Mouse (Mus musculus) forelimb bud, embryonic 11.5 days (tissue): ENCODE measurements around the gene Asna1.

Source experiments
- DNase-seq: peaks from one replicate; pipeline ENCODE4 v3.0.0-alpha.2; 2012; ENCODE audit warnings: low read depth, low spot score

The Asna1 gene

GRCm38 (mm10) chr8:84974543-84975142, 50.4 kb downstream of the Asna1 start:
- no peak for DNase-seq

DNA sequence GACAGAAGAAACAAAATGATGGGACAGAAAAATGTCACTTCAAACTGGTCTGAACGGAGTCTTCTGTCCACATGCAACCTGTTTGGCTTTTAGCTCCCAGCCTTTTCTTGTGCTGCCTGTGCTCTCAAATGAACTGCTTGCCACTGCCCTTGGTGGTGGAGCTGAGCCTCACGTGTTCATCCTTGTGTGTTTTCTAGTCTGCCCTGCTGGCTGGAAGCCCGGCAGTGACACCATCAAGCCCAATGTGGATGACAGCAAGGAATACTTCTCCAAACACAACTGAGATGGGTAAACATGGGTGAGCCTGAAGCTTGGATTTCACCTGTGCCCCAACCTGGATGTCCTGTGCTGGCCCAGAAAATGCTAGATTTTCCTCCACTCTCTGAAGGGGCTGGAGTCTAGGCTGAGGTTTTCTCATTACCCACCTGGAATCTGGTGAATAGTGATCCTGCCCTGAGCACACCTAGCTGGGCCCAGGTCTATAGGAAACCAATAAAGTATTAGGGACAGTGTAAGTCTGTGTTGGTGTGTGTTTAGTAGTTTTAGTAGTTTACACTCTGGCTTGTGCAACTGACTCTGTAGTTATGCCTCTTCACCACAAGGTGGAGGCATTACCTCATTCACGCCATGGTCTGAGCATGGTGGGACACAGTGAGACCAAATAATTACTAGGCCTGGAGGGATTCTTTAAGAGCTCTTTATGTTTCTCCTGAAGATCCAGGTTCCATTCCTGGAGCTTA, 51.1 kb downstream of the Asna1 start:
- no peak for DNase-seq

- DNase-seq = no peak
Observed at GRCm38 (mm10) chr8:84973079-84973478, 52.0 kb downstream of the Asna1 start.

DNA sequence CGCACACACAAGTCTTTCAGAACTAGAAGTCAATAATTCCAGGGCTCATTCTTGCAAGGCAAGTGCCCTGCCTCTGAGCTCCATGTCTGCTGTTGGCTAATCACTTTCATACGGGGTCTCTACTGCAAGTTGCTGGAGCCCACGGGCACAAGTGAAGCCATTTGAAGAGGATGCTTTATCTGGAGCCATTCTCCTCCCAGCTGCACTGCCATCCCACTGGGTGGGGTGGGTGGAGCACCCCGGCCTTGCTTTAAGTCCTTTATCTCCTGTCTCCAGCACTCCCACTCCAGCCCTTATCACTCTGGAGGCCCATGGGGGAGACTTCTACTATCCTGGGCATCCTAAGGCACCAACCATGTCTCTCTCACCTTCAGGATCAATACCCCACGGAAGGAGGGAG, 54.2 kb downstream of the Asna1 start:
- DNase-seq = no peak

DNA sequence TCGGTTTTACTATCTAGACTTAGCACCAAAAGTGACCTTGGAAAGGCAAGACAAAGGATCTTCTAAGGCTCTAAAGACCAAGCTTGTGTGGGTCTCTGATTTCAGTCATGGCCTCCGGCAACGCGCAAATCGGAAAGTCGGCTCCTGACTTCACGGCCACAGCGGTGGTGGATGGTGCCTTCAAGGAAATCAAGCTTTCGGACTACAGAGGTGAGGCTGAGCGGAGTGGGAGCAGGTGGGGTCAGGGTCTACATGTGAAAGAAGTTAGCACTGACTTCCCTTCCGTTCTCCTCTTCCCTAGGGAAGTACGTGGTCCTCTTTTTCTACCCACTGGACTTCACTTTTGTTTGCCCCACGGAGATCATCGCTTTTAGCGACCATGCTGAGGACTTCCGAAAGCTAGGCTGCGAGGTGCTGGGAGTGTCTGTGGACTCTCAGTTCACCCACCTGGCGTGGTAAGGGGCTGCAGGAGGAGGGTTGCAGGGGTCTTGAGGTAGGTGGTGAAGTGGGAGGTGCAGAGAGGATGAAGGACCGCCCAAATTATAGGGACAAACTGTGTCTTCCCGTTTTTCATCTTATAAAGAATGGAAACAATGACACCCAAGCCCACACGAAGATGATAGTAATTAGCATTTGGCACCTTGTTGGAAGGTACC, 54.8 kb downstream of the Asna1 start:
- DNase-seq = no peak

DNA sequence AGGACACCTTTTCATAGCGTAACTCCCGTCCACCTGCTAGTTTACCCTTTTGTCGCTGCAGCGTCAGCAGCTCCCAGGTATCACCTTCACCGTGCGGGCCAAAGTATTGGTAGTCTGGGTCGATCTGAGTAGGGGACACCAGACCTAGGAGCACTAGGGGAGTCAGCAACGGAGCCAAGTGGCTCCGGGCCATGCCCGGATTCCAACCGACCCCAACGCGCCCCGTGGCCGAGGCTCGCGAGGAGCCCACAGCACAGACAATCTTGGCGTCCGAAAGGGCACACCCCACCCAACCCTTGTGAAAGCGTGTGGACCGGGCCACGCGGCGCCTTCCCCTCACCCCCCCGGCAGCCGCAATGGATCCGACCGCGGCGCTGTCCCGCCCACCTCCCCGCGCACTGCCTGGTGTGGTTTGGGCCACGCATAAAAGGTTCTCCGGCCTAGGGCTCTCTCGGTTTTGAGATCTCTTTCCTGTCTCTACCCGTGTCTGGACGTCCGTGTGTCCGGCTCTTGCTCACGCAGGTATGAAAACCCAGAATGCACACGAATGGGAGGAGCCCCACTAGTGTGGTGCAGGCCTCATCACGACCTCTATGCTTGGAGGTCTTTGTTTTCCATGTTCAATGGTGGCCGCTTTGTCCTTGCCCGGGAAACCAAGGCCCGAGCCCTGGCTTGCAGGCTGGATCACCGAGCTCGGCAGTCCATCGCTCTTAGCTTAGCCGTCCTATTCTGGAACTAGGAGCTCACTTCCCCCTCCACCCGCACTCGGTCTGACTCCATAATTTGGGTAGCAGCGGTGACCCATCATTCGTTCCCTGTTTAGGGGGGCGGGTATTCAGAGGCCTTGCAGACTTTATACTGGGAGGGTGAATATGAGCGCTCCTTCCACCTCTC, 55.6 kb downstream of the Asna1 start, which contains the start of the genes Gm49661, Prdx2 and Rnaseh2a:
Gm49661 (minus strand) TSS at position 193 of the 894 bp plus-strand sequence.
Prdx2 (plus strand) TSS at position 347 of the 894 bp plus-strand sequence.
Rnaseh2a (minus strand) TSS at position 527 of the 894 bp plus-strand sequence.
- DNase-seq = no peak

DNA sequence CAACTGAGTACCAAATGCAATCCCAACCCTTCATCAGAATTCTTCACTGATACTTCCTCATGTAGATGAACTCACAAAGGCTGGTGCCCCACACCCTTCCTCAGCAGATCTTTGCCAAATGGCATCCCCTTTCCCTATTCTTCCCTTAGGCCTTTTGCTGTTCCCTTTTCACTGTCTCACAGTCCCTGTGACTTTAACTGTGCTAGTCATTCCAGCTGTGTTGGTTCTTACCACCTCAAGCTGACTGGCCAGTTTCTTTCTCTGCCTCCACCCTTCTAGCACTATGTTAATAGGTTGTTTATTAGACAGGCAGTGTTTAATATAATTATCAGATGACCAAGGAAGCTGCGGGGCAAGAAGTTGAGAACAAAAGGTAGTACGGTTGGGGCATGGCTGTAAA, 56.4 kb downstream of the Asna1 start:
- no peak for DNase-seq
